Mouse (Mus musculus): ENCODE data around the gene Col24a1.

GRCm38 (mm10) chr3:145560117-145560516 lies 267.8 kb downstream of the Col24a1 start:
- TF ChIP-seq CTCF (IDR thresholded peaks at IDR 0.05; ENCODE audit: extremely low read depth, insufficient read depth, insufficient read length, insufficient replicate concordance) (no peak), POLR2A (IDR thresholded peaks at IDR 0.05; ENCODE audit: low read depth, low read length) (no peak)

All from spleen, adult 2 months (tissue).